Mouse (Mus musculus): ENCODE results near the gene Saysd1.

- no peak for TF ChIP-seq CTCF (IDR thresholded peaks at IDR 0.05; ENCODE audit: control insufficient read depth, insufficient read depth, low read length)
- no peak for TF ChIP-seq POLR2A (IDR thresholded peaks at IDR 0.05; ENCODE audit: borderline replicate concordance, control insufficient read depth, low read depth, low read length)
Measured at GRCm38 (mm10) chr14:20154937-20155336, 16.6 kb upstream of the Saysd1 start.
